Mouse (Mus musculus) embryonic facial prominence, embryonic 11.5 days (tissue): ENCODE results near the gene Dhps. TPM values are rescaled to one million over a fixed set of nuclear protein-coding genes. Genes with fewer than 3 reads are reported as not detected.

ENCODE experiments used
- ATAC-seq: fragments of 200-750 bp; cut with Nextera tagmentation; replicated peaks from 2 replicates; pipeline ENCODE4 v1.8.0; 2017; ENCODE audit warnings: low read depth; ENCODE audit not compliant: insufficient number of reproducible peaks, low FRiP score, low TSS enrichment
- DNase-seq: peaks from one replicate; pipeline ENCODE4 v3.0.0-alpha.2; 2015; ENCODE audit warnings: low spot score
- H3K27ac ChIP-seq: fragments of 300-500 bp; sonication (generic); replicated peaks from 2 replicates; pipeline ENCODE4 v1.5.1; 2014; ENCODE audit warnings: mild to moderate bottlenecking, low read depth, low read length, control low read depth
- H3K27me3 ChIP-seq: fragments of 300-500 bp; sonication (generic); 2 replicates; pipeline ENCODE4 v1.6.1; 2014; ENCODE audit warnings: mild to moderate bottlenecking, low read length, moderate library complexity, mixed read lengths; ENCODE audit not compliant: control insufficient read depth, insufficient read depth
- H3K36me3 ChIP-seq: fragments of 300-500 bp; sonication (generic); replicated peaks from 2 replicates; pipeline ENCODE4 v1.6.1; 2014; ENCODE audit warnings: low read depth, mild to moderate bottlenecking, low read length, moderate library complexity, mixed read lengths; ENCODE audit not compliant: control insufficient read depth, insufficient read depth
- H3K4me1 ChIP-seq: fragments of 300-500 bp; sonication (generic); 2 replicates; pipeline ENCODE4 v1.6.1; 2014; ENCODE audit warnings: low read length, mixed read lengths; ENCODE audit not compliant: control insufficient read depth, insufficient read depth
- H3K4me2 ChIP-seq: fragments of 300-500 bp; sonication (generic); 2 replicates; pipeline ENCODE4 v1.6.1; 2014; ENCODE audit warnings: low read depth, mild to moderate bottlenecking, control low read depth, low read length, moderate library complexity
- H3K4me3 ChIP-seq: fragments of 300-500 bp; sonication (generic); 2 replicates; pipeline ENCODE4 v1.5.1; 2014; ENCODE audit warnings: low read depth, low read length, control low read depth
- H3K9ac ChIP-seq: fragments of 300-500 bp; sonication (generic); replicated peaks from 2 replicates; pipeline ENCODE4 v1.6.1; 2014; ENCODE audit warnings: mild to moderate bottlenecking, control low read depth, low read length
- H3K9me3 ChIP-seq: fragments of 300-500 bp; sonication (generic); replicated peaks from 2 replicates; pipeline ENCODE4 v1.6.1; 2016; ENCODE audit warnings: mild to moderate bottlenecking, low read length, inconsistent platforms, mixed read lengths; ENCODE audit not compliant: control insufficient read depth
- WGBS: fragments of 180-500 bp; shearing (Covaris S2); extraction: QIAGEN DNeasy Blood & Tissue Kit; methylation state at CpG from one replicate; pipeline ENCODE4 v1.1.7; 2014; 5-methylcytosine and 5-hydroxymethylcytosine counted together
- polyA plus RNA-seq: library from polyadenylated mRNA; unstranded; fragments of >200 nt; fragmentation: Nextera tagmentation; extraction: Ambion mirVana; gene quantifications from 2 replicates; pipeline ENCODE4 v1.2.1, GENCODE M21; 2014

Dhps gene
- polyA plus RNA-seq, 1 experiment from 2014 or later, result 61.9 TPM

DNA sequence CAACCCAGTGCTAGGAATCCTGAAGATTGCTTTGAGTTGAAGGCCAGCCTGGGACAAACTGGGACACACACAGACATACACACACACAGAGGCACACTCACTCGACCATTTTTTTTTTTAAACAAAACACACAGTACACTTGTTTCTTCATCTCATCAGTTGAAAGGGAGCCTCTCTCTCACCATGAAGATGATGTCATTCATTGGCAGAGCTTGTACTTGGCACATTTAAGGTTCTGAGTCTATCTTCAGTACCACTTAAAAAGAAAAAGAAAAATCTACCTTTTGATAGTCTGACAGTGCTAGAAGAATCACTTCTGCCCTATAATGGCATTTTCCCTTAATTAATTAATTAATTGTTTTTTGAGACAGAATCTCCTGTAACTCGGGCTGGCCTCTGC, 17.2 kb downstream of the Dhps start:
- Histone ChIP-seq H3K36me3 (peaks cover 2% of the 10 kb centered on the region; the same call in 1 of the 2 replicates), H3K27ac (no peak overlapping the region), H3K27me3 (no peaks in the 10 kb centered on the region), H3K9ac (no peak overlapping the region), H3K4me1 (no peaks in the 10 kb centered on the region; the same call in 1 of the 2 replicates), H3K4me2 (no peak overlapping the region), H3K4me3 (no peak overlapping the region), H3K9me3 (no peaks in the 10 kb centered on the region)
- DNase-seq (no peak), ATAC-seq (no peak)
- 78% methylated on average over 2 of the region's 2 CpGs for WGBS

DNA sequence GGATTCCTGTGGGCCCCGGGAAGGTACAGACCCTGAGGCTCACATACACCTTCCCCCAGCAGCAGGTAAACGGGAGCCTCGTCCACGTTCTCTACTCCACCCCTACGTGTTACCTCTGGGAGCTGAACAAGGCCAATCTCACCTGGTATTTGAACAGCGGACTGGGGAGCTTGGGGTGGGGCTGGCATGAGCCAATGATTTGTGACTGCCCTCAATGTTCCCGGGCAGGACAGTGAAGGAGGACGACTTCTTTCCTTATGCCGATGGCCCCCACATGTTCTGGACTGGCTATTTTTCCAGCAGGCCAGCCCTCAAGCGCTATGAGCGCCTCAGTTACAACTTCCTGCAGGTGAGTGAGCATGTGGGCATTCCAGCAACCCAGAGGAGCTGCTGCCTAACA, 19.3 kb downstream of the Dhps start:
- WGBS, result 92% methylated on average over 11 of the region's 11 CpGs
- H3K4me2 ChIP-seq, result no peak overlapping the region
- ATAC-seq, result no peak
- no peak overlapping the region for H3K27ac ChIP-seq
- no peak overlapping the region for H3K4me3 ChIP-seq
- H3K36me3 ChIP-seq, result peaks cover 2% of the 10 kb centered on the region; the same call in 1 of the 2 replicates
- H3K9me3 ChIP-seq, result no peaks in the 10 kb centered on the region
- no peaks in the 10 kb centered on the region for H3K4me1 ChIP-seq
- H3K9ac ChIP-seq, result no peak overlapping the region
- no peak for DNase-seq
- H3K27me3 ChIP-seq, result no peaks in the 10 kb centered on the region

DNA sequence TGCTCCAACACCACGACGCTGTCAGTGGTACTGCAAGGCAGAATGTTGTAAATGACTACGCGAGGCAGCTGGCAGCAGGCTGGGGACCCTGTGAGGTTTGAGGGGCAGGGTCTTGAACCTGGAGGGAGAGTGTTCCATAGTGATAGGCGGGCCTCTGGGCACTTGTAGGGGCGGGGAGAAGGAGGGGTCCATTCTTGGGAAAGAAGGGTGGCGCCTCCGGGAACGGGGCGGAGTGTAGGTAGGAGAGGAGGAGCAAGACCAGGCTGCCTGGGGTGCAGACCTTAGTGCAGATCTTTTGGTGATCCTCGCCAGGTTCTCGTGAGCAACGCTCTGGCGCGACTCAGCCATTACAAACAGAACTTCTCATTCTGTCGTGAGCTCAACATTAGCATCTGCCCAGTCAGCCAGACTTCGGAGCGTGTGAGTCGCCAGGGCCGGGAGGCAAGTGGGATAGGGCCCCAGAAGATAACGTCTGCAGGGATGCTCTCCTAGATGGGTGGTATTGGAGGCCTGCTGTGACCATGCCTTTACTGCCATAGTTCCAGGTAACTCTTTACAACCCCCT, 20.1 kb downstream of the Dhps start:
- Histone ChIP-seq H3K4me1 (no peaks in the 10 kb centered on the region), H3K27ac (no peak overlapping the region), H3K9me3 (no peaks in the 10 kb centered on the region), H3K4me3 (no peak overlapping the region), H3K4me2 (no peak overlapping the region), H3K9ac (no peak overlapping the region), H3K36me3 (peaks cover 2% of the 10 kb centered on the region; the same call in 1 of the 2 replicates), H3K27me3 (no peaks in the 10 kb centered on the region)
- WGBS, result 31% methylated on average over 21 of the region's 21 CpGs
- DNase-seq, result no peak
- ATAC-seq, result no peak

DNA sequence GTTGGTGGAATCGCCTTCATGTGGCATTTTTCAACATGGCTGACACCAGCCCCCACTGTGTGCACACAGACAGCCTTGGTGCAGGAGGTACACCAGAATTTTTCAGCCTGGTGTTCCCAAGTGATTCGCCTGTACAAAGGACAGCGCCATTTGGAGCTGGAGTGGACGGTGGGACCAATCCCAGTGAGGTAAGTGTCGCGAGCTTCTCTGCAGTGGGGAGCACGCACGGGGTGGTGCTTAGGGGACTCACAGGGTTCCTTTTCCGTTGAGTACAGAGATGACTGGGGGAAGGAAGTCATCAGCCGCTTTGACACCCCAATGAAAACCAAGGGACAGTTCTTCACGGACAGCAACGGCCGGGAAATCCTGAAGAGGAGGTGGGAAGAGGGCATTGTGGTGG, 23.5 kb downstream of the Dhps start:
- Histone ChIP-seq H3K36me3 (no peaks in the 10 kb centered on the region; the same call in 1 of the 2 replicates), H3K4me1 (no peaks in the 10 kb centered on the region), H3K27me3 (no peaks in the 10 kb centered on the region), H3K27ac (no peak overlapping the region), H3K9ac (no peak overlapping the region), H3K4me3 (no peak overlapping the region), H3K9me3 (no peaks in the 10 kb centered on the region), H3K4me2 (no peak overlapping the region)
- ATAC-seq (no peak), DNase-seq (no peak)
- 91% methylated on average over 13 of the region's 13 CpGs for WGBS

DNA sequence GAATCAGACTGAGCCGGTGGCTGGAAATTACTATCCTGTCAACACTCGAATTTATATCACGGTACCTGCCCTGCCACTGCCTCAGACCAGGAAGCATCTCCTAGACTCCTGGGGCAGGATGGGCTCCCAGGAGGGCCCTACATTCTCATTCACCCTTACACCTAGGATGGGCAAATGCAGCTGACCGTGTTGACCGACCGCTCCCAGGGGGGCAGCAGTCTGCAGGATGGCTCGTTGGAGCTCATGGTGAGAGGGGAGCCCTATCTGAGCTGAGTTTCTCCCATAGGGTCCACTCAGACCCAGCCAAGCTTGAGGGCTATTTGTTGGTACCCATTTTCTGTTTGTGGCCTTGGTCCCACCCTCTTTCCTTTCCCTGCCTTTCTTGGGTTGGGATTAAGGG, 24.0 kb downstream of the Dhps start:
- DNase-seq (no peak), ATAC-seq (no peak)
- no peaks in the 10 kb centered on the region; the same call in 1 of the 2 replicates for H3K36me3 ChIP-seq
- WGBS, result 94% methylated on average over 7 of the region's 7 CpGs
- no peak overlapping the region for H3K27ac ChIP-seq
- H3K4me2 ChIP-seq, result no peak overlapping the region
- no peaks in the 10 kb centered on the region for H3K27me3 ChIP-seq
- no peaks in the 10 kb centered on the region for H3K4me1 ChIP-seq
- no peak overlapping the region for H3K9ac ChIP-seq
- H3K4me3 ChIP-seq, result no peak overlapping the region
- H3K9me3 ChIP-seq, result no peaks in the 10 kb centered on the region

DNA sequence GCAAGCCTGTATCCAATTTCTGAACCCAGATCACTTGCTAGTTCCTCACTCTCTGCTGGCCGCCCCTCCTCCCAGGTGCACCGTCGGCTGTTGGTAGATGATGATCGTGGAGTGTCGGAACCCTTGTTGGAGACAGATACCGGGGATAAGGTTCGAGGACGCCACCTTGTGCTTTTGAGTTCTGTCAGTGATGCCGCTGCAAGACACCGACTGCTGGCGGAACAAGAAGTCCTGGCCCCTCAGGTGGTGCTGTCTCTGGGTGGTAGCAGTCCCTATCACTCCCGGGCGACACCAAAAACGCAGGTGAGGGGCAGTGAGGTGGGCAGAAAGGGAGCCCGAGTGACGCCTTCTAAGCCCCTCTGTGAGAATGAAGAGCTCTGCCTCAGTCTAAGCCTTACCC, 24.6 kb downstream of the Dhps start:
- no peak overlapping the region for H3K27ac ChIP-seq
- no peak overlapping the region for H3K9ac ChIP-seq
- WGBS, result 91% methylated on average over 16 of the region's 16 CpGs
- H3K36me3 ChIP-seq, result no peaks in the 10 kb centered on the region; the same call in 1 of the 2 replicates
- H3K4me1 ChIP-seq, result no peaks in the 10 kb centered on the region
- no peaks in the 10 kb centered on the region for H3K27me3 ChIP-seq
- H3K9me3 ChIP-seq, result no peaks in the 10 kb centered on the region
- no peak overlapping the region for H3K4me2 ChIP-seq
- no peak overlapping the region for H3K4me3 ChIP-seq
- ATAC-seq, result no peak
- no peak for DNase-seq

DNA sequence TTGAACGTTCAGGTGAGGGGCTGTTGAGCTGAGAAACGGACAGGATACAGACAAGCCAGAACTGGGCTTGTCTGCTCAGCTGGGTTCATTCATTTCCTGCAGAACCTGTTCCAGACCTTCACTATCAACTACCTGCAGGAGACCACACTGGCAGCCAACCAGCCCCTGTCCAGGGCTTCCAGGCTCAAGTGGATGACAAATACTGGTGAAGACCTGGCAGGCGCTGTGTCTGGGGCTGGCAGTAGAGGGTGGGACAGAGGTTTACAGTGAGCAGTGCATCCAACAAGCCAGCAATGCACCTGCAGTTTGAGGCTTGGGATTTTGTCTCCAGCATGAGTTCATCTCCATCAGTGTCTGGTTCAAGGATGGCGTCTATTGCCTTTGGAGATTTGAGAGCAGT, 25.3 kb downstream of the Dhps start:
- Histone ChIP-seq H3K4me3 (no peak overlapping the region), H3K9me3 (no peaks in the 10 kb centered on the region), H3K27ac (no peak overlapping the region), H3K4me2 (no peak overlapping the region), H3K9ac (no peak overlapping the region), H3K4me1 (no peaks in the 10 kb centered on the region), H3K36me3 (no peaks in the 10 kb centered on the region; the same call in 1 of the 2 replicates), H3K27me3 (no peaks in the 10 kb centered on the region)
- no peak for DNase-seq
- no peak for ATAC-seq
- WGBS, result 84% methylated on average over 4 of the region's 4 CpGs

DNA sequence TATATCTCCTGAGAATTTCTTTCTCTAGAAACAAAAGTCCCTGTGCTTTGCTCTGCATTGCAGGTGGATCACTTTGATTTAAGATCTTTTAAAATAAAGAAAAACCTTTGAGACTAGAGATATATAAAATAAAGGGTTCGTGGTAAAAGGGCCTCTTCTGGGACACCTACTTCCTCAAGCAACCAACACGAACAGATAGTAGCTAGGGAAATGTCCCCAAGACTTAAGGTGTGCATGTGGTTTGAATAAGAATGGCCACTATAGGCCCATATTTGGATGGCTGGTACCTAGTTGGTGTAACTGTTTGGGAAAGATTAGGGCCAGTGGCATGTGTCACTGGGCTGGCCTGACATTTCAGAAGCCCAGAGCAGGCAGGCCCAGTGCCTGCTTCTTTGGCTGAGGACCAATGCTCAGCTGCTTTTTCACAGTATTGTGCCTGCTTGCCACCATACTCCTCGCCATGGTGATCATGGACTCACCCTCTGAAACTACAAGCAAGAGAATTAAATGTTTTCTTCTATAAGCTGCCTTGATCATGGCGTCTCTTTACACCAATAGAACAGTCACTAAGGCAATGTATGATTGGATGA, 28.6 kb downstream of the Dhps start:
- no peak overlapping the region for H3K4me2 ChIP-seq
- H3K4me3 ChIP-seq, result no peak overlapping the region
- 84% methylated on average over 4 of the region's 4 CpGs for WGBS
- ATAC-seq (no peak), DNase-seq (no peak)
- no peaks in the 10 kb centered on the region; the same call in 1 of the 2 replicates for H3K36me3 ChIP-seq
- no peaks in the 10 kb centered on the region for H3K4me1 ChIP-seq
- no peak overlapping the region for H3K27ac ChIP-seq
- no peaks in the 10 kb centered on the region for H3K9me3 ChIP-seq
- H3K27me3 ChIP-seq, result no peaks in the 10 kb centered on the region
- no peak overlapping the region for H3K9ac ChIP-seq
